Mouse (Mus musculus) heart, embryonic 16.5 days (tissue): ENCODE measurements around the gene Klhl8. TPM values are rescaled to one million over a fixed set of nuclear protein-coding genes. Genes with fewer than 3 reads are reported as not detected.

Experiments
- ATAC-seq: fragments of 200-750 bp; cut with Nextera tagmentation; replicated peaks from 2 replicates; pipeline ENCODE4 v1.8.0; 2017; ENCODE audit warnings: moderate number of reproducible peaks; ENCODE audit not compliant: insufficient read depth, low FRiP score; ENCODE audit errors: extremely low read depth
- H3K27ac ChIP-seq: fragments of 300-500 bp; sonication (generic); 2 replicates; pipeline ENCODE4 v1.5.1; 2014; ENCODE audit warnings: mild to moderate bottlenecking, low read length, control low read depth, moderate library complexity
- H3K27me3 ChIP-seq: fragments of 300-500 bp; sonication (generic); 2 replicates; pipeline ENCODE4 v1.6.1; 2014; ENCODE audit warnings: low read length, mixed read lengths; ENCODE audit not compliant: control insufficient read depth, insufficient read depth
- H3K36me3 ChIP-seq: fragments of 300-500 bp; sonication (generic); 2 replicates; pipeline ENCODE4 v1.6.1; 2014; ENCODE audit not compliant: control insufficient read depth, insufficient read depth
- H3K4me1 ChIP-seq: fragments of 300-500 bp; sonication (generic); 2 replicates; pipeline ENCODE4 v1.6.1; 2014; ENCODE audit warnings: low read length, mixed read lengths; ENCODE audit not compliant: control insufficient read depth, insufficient read depth
- H3K4me2 ChIP-seq: fragments of 300-500 bp; sonication (generic); 2 replicates; pipeline ENCODE4 v1.6.1; 2014; ENCODE audit warnings: low read depth, mild to moderate bottlenecking, control low read depth, low read length
- H3K4me3 ChIP-seq: fragments of 300-500 bp; sonication (generic); 2 replicates; pipeline ENCODE4 v1.5.1; 2014; ENCODE audit warnings: mild to moderate bottlenecking, control low read depth, low read length
- H3K9ac ChIP-seq: fragments of 300-500 bp; sonication (generic); 2 replicates; pipeline ENCODE4 v1.6.1; 2014; ENCODE audit warnings: low read length, control low read depth
- H3K9me3 ChIP-seq: fragments of 300-500 bp; sonication (generic); replicated peaks from 2 replicates; pipeline ENCODE4 v1.6.1; 2016; ENCODE audit warnings: low read length; ENCODE audit not compliant: control insufficient read depth
- WGBS: fragments of 180-500 bp; shearing (Covaris S2); extraction: QIAGEN DNeasy Blood & Tissue Kit; methylation state at CpG from one replicate; pipeline ENCODE4 v1.1.7; 2014; 5-methylcytosine and 5-hydroxymethylcytosine counted together
- polyA plus RNA-seq: library from polyadenylated mRNA; unstranded; fragments of >200 nt; fragmentation: Nextera tagmentation; extraction: Ambion mirVana; gene quantifications from 2 replicates; pipeline ENCODE4 v1.2.1, GENCODE M21; 2015

The Klhl8 gene
- polyA plus RNA-seq, 1 experiment from 2014 or later: 13.8 TPM

DNA sequence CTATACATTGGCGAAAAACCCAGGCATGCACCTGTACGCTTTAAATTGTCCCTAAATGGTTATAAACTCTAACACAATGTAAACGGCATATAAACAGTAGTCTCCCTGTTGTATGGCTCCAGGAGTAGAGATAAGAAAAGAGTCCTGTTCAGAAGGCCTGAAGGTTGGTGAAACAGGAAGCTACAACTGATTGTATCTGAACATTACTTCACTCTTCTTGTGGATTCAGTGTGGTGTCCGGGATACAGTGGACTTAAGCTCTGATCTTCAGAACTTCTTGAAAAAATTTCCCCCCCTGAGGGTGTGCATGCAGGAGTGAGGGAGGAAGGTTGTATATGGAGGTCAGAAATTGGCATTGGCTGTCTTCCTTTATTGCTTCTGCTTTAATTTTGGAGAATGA is 8.4 kb upstream of the Klhl8 start:
- Histone ChIP-seq H3K9ac (no peak overlapping the region), H3K4me1 (no peaks in the 10 kb centered on the region), H3K4me3 (no peak overlapping the region), H3K27ac (no peak overlapping the region), H3K4me2 (no peak overlapping the region), H3K9me3 (no peaks in the 10 kb centered on the region), H3K36me3 (no peaks in the 10 kb centered on the region), H3K27me3 (no peaks in the 10 kb centered on the region)
- 64% methylated on average over 4 of the region's 4 CpGs for WGBS
- no peak for ATAC-seq

DNA sequence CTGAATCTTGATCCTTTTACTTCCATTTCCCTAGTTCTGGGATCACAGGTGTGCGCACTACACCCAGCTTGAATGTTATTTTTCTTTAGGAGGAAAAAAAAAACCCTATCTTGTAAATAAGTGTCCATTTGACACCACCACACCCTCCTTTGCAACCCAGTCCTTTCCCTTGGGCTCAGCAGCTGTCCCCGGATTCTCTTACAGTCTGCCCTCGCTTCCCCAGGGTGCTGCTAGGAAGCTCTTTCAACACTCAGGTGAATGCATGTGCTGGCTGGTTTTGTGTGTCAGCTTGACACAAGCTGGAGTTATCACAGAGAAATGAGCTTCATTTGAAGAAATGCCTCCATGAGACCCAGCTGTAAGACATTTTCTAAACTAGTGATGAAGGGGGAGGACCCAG is 7.2 kb upstream of the Klhl8 start:
- no peak overlapping the region for H3K4me3 ChIP-seq
- no peaks in the 10 kb centered on the region for H3K36me3 ChIP-seq
- H3K4me2 ChIP-seq: no peak overlapping the region
- no peaks in the 10 kb centered on the region for H3K4me1 ChIP-seq
- no peak overlapping the region for H3K9ac ChIP-seq
- no peak overlapping the region for H3K27ac ChIP-seq
- no peaks in the 10 kb centered on the region for H3K9me3 ChIP-seq
- 62% methylated on average over 3 of the region's 3 CpGs for WGBS
- no peak for ATAC-seq
- H3K27me3 ChIP-seq: no peaks in the 10 kb centered on the region

DNA sequence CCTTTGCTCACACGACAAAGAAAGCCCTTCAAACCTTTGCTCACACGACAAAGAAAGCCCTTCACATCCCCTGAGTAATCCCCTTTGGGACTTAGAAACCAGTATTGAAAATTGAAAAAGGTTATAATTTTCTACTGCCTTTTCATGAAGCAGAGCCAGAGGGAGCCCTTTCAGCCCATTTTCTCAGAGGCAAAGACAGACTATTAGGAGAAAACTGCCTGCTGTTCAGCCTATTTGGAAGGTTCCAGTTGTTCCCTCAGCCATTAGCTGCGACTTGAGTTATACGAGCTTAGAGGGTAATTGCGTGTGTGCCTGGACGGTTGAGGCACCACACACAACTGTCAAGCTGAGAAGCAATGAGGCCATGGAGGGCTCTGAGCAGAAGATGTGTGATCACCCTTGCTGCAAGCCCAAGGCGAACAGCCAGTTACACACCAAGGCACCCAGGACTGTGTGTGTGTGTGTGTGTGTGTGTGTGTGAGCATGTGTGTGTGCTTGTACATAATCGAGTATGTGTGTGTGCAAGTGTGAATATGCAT is 6.4 kb upstream of the Klhl8 start:
- Histone ChIP-seq H3K9me3 (no peaks in the 10 kb centered on the region), H3K36me3 (no peaks in the 10 kb centered on the region), H3K4me1 (no peaks in the 10 kb centered on the region), H3K27ac (no peak overlapping the region), H3K4me3 (no peak overlapping the region), H3K27me3 (no peaks in the 10 kb centered on the region), H3K4me2 (no peak overlapping the region), H3K9ac (no peak overlapping the region)
- no peak for ATAC-seq
- WGBS: 67% methylated on average over 8 of the region's 8 CpGs

- WGBS: 60% methylated on average over 12 of the region's 12 CpGs
- Histone ChIP-seq H3K9ac (no peak overlapping the region), H3K27ac (no peak overlapping the region), H3K27me3 (no peaks in the 10 kb centered on the region), H3K36me3 (no peaks in the 10 kb centered on the region), H3K4me3 (no peak overlapping the region), H3K4me2 (no peak overlapping the region), H3K4me1 (no peaks in the 10 kb centered on the region), H3K9me3 (no peaks in the 10 kb centered on the region)
- no peak for ATAC-seq
These were observed 5.7 kb upstream of the Klhl8 start for GRCm38 (mm10) chr5:103916595-103917356.

DNA sequence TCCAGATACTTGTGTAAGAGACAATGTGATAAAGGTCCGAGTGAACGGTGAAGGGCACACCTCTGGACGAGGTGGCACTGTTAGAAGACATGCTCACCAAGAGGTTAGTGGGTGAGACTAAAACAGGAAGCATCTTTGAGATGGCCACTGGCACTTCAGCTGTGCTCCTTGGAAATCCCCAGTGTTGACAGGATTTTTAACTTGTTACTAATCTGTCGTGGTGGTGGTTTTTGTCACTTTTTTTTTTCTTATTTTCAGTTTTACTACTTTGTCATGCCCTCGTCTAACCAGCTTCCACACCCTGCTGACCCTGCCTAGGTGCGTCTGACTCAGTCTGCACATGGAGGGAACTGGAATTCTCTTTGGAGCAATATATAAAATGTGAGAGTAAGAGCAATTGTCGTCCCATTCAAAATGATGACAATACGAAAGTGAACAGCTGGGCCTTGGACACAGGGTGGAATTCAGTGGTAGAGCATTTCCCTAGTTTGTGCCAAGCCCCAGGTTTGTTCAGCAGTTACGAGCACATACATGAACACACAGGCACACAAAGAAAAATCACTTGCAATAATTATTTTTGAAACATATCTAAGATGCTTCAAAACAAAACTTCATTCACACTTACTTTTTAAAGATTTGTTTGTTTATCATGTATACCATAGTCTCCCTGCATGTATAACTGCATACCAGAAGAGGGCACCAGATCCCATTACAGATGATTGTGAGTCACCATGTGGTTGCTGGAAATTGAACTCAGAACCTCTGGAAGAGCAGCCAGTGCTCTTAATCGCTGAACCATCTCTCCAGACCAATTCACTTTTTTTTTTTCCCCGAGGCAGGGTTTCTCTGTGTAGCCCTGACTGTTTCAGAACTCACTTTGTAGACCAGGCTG is 3.5 kb upstream of the Klhl8 start:
- Histone ChIP-seq H3K27ac (no peak overlapping the region), H3K9ac (no peak overlapping the region), H3K4me2 (no peak overlapping the region), H3K27me3 (no peaks in the 10 kb centered on the region), H3K9me3 (no peaks in the 10 kb centered on the region), H3K4me1 (peaks cover 12% of the 10 kb centered on the region), H3K4me3 (no peak overlapping the region), H3K36me3 (no peaks in the 10 kb centered on the region)
- 57% methylated on average over 11 of the region's 11 CpGs for WGBS
- ATAC-seq: no peak

GRCm38 (mm10) chr5:103913150-103913549 is 2.1 kb upstream of the Klhl8 start:
- H3K4me1 ChIP-seq: peaks cover 23% of the 10 kb centered on the region
- H3K36me3 ChIP-seq: no peaks in the 10 kb centered on the region
- no peak for ATAC-seq
- H3K4me3 ChIP-seq: no peak overlapping the region
- H3K27ac ChIP-seq: no peak overlapping the region
- 52% methylated on average over 4 of the region's 4 CpGs for WGBS
- no peaks in the 10 kb centered on the region for H3K27me3 ChIP-seq
- no peaks in the 10 kb centered on the region for H3K9me3 ChIP-seq
- no peak overlapping the region for H3K4me2 ChIP-seq
- no peak overlapping the region for H3K9ac ChIP-seq

- ATAC-seq: no peak
- H3K9ac ChIP-seq: no peak overlapping the region
- no peaks in the 10 kb centered on the region for H3K9me3 ChIP-seq
- H3K4me3 ChIP-seq: peak overlapping the region; percentile 96; the same call in 1 of the 2 replicates
- H3K36me3 ChIP-seq: no peaks in the 10 kb centered on the region
- peaks cover 23% of the 10 kb centered on the region for H3K4me1 ChIP-seq
- peak overlapping the region; percentile 50; the same call in 1 of the 2 replicates for H3K4me2 ChIP-seq
- no peak overlapping the region for H3K27ac ChIP-seq
- no peaks in the 10 kb centered on the region for H3K27me3 ChIP-seq
- WGBS: 66% methylated on average over 5 of the region's 5 CpGs
These were observed 496 bp upstream of the Klhl8 start for GRCm38 (mm10) chr5:103911555-103911954.

DNA sequence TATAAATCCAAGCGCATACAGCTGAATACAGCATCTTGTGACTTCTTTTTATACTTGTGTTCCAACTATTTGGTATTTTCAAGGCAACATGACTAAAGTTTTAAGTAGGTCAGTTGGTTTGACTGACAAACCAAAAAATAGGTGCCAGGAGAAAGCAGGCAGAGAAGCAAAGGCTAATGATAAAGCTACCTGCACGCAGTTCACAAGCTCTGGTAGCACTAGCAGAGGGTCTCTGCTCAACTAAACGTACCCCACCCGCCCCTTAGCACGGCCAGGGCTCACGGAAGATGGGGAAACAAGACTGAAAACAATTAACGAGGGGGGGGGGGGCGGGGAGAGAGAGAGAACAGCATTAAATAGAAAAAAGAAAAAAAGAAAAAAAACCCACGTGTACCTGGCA is 903 bp downstream of the Klhl8 start:
- no peaks in the 10 kb centered on the region for H3K36me3 ChIP-seq
- no peaks in the 10 kb centered on the region for H3K27me3 ChIP-seq
- peaks cover 23% of the 10 kb centered on the region for H3K4me1 ChIP-seq
- no peak overlapping the region for H3K27ac ChIP-seq
- peak overlapping the region; percentile 96 for H3K4me3 ChIP-seq
- H3K4me2 ChIP-seq: peak overlapping the region; percentile 88
- 23% methylated on average over 8 of the region's 9 CpGs for WGBS
- H3K9me3 ChIP-seq: no peaks in the 10 kb centered on the region
- no peak for ATAC-seq
- H3K9ac ChIP-seq: peak overlapping the region; percentile 97

GRCm38 (mm10) chr5:103909466-103909865 is 1.6 kb downstream of the Klhl8 start:
- Histone ChIP-seq H3K4me2 (peak overlapping the region; percentile 12; the same call in 1 of the 2 replicates), H3K9ac (no peak overlapping the region)
- 81% methylated on average over 3 of the region's 3 CpGs for WGBS

More at GRCm38 (mm10) chr5:103909466-103909865, 1.6 kb downstream of the Klhl8 start:
- Histone ChIP-seq H3K27me3 (no peaks in the 10 kb centered on the region), H3K9me3 (no peaks in the 10 kb centered on the region), H3K36me3 (no peaks in the 10 kb centered on the region), H3K4me3 (no peak overlapping the region), H3K27ac (0 out of 2 replicates have a peak overlapping the region, but pooled peaks have one; percentile 25), H3K4me1 (peaks cover 23% of the 10 kb centered on the region)
- no peak for ATAC-seq
